In genomic region chr15:77773099-77773915, GRCm38 (mm10) we compare ENCODE assay signal across 14 mouse cellular contexts. TPM values are rescaled to one million over a fixed set of nuclear protein-coding genes. Genes with fewer than 3 reads are reported as not detected.
DNase-seq lines count a peak whose midpoint lies in the region; ATAC-seq and TF ChIP-seq lines count a peak whose summit lies in the region.
"Had no signal": no experiment of that assay in that cellular context is flagged by ENCODE, and none has a peak within 500 bp of the region (broad histone marks: within the 10 kb centered on the region; RNA-seq: fewer than 3 reads in every experiment).

No protein-coding gene starts in this region.

- peak overlapping the region; percentile 19; the same call in 1 of the 2 replicates for H3K9ac ChIP-seq in liver, embryonic 13.5 days
- H3K9ac ChIP-seq: midbrain, embryonic 13.5 days; neural tube, embryonic 12.5 days had no signal

- ATAC-seq in liver, embryonic 13.5 days (ENCODE audit: low read depth): peak; percentile 98
- ATAC-seq: midbrain, embryonic 13.5 days had no signal

- H3K4me1 ChIP-seq in liver, embryonic 13.5 days (replicated peaks): peaks cover 36% of the 10 kb centered on the region
- H3K4me1 ChIP-seq in embryonic facial prominence, embryonic 10.5 days: no peaks in the 10 kb centered on the region
- H3K4me1 ChIP-seq: midbrain, embryonic 13.5 days; neural tube, embryonic 12.5 days had no signal

- peak overlapping the region; percentile 89 for H3K27ac ChIP-seq in liver, embryonic 13.5 days
- no peak overlapping the region for H3K27ac ChIP-seq in embryonic facial prominence, embryonic 10.5 days (replicated peaks)
- H3K27ac ChIP-seq: midbrain, embryonic 13.5 days; neural tube, embryonic 12.5 days had no signal

- TF ChIP-seq POLR2A in myocyte (IDR thresholded peaks at IDR 0.05; ENCODE audit: insufficient read length, low read depth): peak; percentile 46

- H3ac ChIP-seq in myocyte (ENCODE audit: control insufficient read depth, insufficient read length): no peak overlapping the region

- DNase-seq in MEL-GATA-1-ER (ENCODE audit: extremely low read depth, low read depth): peak; percentile 93
- peak; percentile 69 for DNase-seq in c-Kit-positive CD71-positive TER-119-negative erythroid progenitor cells, embryonic 14.5 days (ENCODE audit: low read depth)
- peak; percentile 82 for DNase-seq in liver, embryonic 13.5 days
- no peak for DNase-seq in embryo, embryonic 10 days (ENCODE audit: low spot score)
- DNase-seq in layer of hippocampus, adult 8-10 months (ENCODE audit: low spot score in 2 of 2): no peak
- no peak for DNase-seq in left cerebral cortex, postnatal 36 days (ENCODE audit: low spot score in 2 of 2)
- no peak for DNase-seq in embryonic facial prominence, embryonic 10.5 days (ENCODE audit: low spot score)
- DNase-seq: heart, adult 11 months; heart, postnatal 10 days had no signal

- peak overlapping the region; percentile 18 for H3K4me2 ChIP-seq in liver, embryonic 13.5 days
- no peak overlapping the region for H3K4me2 ChIP-seq in myocyte (ENCODE audit: low read depth)
- H3K4me2 ChIP-seq: midbrain, embryonic 13.5 days; neural tube, embryonic 12.5 days had no signal

- intact Hi-C loops in left cerebral cortex, postnatal 36 days (cut with DNase I): no loop called here

- peaks cover 97% of the 10 kb centered on the region for H3K36me3 ChIP-seq in liver, embryonic 13.5 days
- H3K36me3 ChIP-seq in myocyte (ENCODE audit: control insufficient read depth, insufficient read depth): peaks cover 99% of the 10 kb centered on the region
- peaks cover 100% of the 10 kb centered on the region for H3K36me3 ChIP-seq in embryonic facial prominence, embryonic 10.5 days (replicated peaks)

- H3K79me2 ChIP-seq in myocyte (ENCODE audit: control insufficient read depth, insufficient read depth): peaks cover 7% of the 10 kb centered on the region

- H3K9me3 ChIP-seq in liver, embryonic 13.5 days (replicated peaks): no peaks in the 10 kb centered on the region
- no peaks in the 10 kb centered on the region for H3K9me3 ChIP-seq in embryonic facial prominence, embryonic 10.5 days
- H3K9me3 ChIP-seq: midbrain, embryonic 13.5 days; neural tube, embryonic 12.5 days had no signal

- H3K27me3 ChIP-seq in liver, embryonic 13.5 days: no peaks in the 10 kb centered on the region
- no peaks in the 10 kb centered on the region for H3K27me3 ChIP-seq in myocyte (ENCODE audit: control insufficient read depth, insufficient read depth, insufficient read length)
- H3K27me3 ChIP-seq in embryonic facial prominence, embryonic 10.5 days (replicated peaks; ENCODE audit: low read depth, poor library complexity, severe bottlenecking): no peaks in the 10 kb centered on the region
- H3K27me3 ChIP-seq: midbrain, embryonic 13.5 days; neural tube, embryonic 12.5 days had no signal

- H3K4me3 ChIP-seq in liver, embryonic 13.5 days (replicated peaks): no peak overlapping the region
- H3K4me3 ChIP-seq in myocyte: no peak overlapping the region
- H3K4me3 ChIP-seq in embryonic facial prominence, embryonic 10.5 days: no peak overlapping the region
- H3K4me3 ChIP-seq: midbrain, embryonic 13.5 days; neural tube, embryonic 12.5 days had no signal

- WGBS in liver, embryonic 13.5 days (ENCODE audit: insufficient replicate concordance): 51% methylated on average over 19 of the region's 19 CpGs
- WGBS in embryonic facial prominence, embryonic 10.5 days: 93% methylated on average over 19 of the region's 19 CpGs

TF ChIP-seq in myocyte, 11 proteins besides CTCF, POLR2A, EP300 and RAD21:
- TF ChIP-seq MAX (IDR thresholded peaks at IDR 0.05; ENCODE audit: low read depth) (no peak), POLR2AphosphoS2 (IDR thresholded peaks at IDR 0.05; ENCODE audit: insufficient read length, low read depth) (peak; percentile 89)

RNA-seq across cellular contexts. Expression of gene Apol8, which starts 16.5 kb away (rescaled TPM):
- 29.8 and 34.9 TPM in 2 replicates for polyA plus RNA-seq in liver, embryonic 13.5 days (2015; fragmentation: Nextera tagmentation; extraction: Ambion mirVana)
- 0.38 TPM for polyA plus RNA-seq in myocyte (2012; fragmentation: generic; extraction: Trizol)
- 10 to 100 TPM in 2 of 4 experiments, 1 to 10 TPM in 2; 6.3 to 14.1 (median 9.1) TPM for total RNA-seq in layer of hippocampus, adult 8-10 months (2022)
- 1 to 10 TPM; 4.0 TPM for total RNA-seq in left cerebral cortex, postnatal 36 days (2021)
- 0.14 and 0.32 TPM in 2 replicates for polyA plus RNA-seq in embryonic facial prominence, embryonic 10.5 days (2016; fragmentation: Nextera tagmentation; extraction: Ambion mirVana)
- total RNA-seq: heart, postnatal 10 days had no signal
- polyA plus RNA-seq: large intestine, adult 2 months had no signal

RNA-seq across cellular contexts. Expression of gene Apol9b, which starts 44.5 kb away (rescaled TPM):
- polyA plus RNA-seq in liver, embryonic 13.5 days (2015; fragmentation: Nextera tagmentation; extraction: Ambion mirVana): not detected in 2 replicates
- polyA plus RNA-seq in myocyte (2012; fragmentation: generic; extraction: Trizol): 63.1 TPM
- total RNA-seq in layer of hippocampus, adult 8-10 months (2022): not detected
- under 1 TPM in 1 of 2 experiments, not detected in 1; 0.27 TPM for total RNA-seq in left cerebral cortex, postnatal 36 days (2021)
- polyA plus RNA-seq in embryonic facial prominence, embryonic 10.5 days (2016; fragmentation: Nextera tagmentation; extraction: Ambion mirVana): not detected in 2 replicates
- total RNA-seq: heart, postnatal 10 days; left cerebral cortex, postnatal 25 days had no signal
- polyA plus RNA-seq: midbrain, embryonic 13.5 days; neural tube, embryonic 12.5 days had no signal

Comparison
In these comparisons a context has a peak if more than half of its experiments do, and no peak if none do; other contexts are left out.
1. DNase-seq: peak in MEL-GATA-1-ER (single experiment), c-Kit-positive CD71-positive TER-119-negative erythroid progenitor cells, embryonic 14.5 days (single experiment) and liver, embryonic 13.5 days (single experiment); none in embryo, embryonic 10 days (single experiment), layer of hippocampus, adult 8-10 months (0 of 2), left cerebral cortex, postnatal 36 days (0 of 2) and embryonic facial prominence, embryonic 10.5 days (single experiment).
2. RNA of gene Apol8, which starts 16.5 kb away (polyA plus RNA-seq): 29.8 to 34.9 TPM in liver, embryonic 13.5 days; 0.38 TPM in myocyte (single experiment) and 0.14 to 0.32 TPM in embryonic facial prominence, embryonic 10.5 days; every median in the first group is over 10 times any median in the second.
3. RNA of gene Apol9b, which starts 44.5 kb away (polyA plus RNA-seq): 63.1 TPM in myocyte (single experiment); not detected in liver, embryonic 13.5 days and not detected in embryonic facial prominence, embryonic 10.5 days; every median in the first group is over 10 times any median in the second.